Mouse (Mus musculus): ENCODE data around the gene Magix.

DNA sequence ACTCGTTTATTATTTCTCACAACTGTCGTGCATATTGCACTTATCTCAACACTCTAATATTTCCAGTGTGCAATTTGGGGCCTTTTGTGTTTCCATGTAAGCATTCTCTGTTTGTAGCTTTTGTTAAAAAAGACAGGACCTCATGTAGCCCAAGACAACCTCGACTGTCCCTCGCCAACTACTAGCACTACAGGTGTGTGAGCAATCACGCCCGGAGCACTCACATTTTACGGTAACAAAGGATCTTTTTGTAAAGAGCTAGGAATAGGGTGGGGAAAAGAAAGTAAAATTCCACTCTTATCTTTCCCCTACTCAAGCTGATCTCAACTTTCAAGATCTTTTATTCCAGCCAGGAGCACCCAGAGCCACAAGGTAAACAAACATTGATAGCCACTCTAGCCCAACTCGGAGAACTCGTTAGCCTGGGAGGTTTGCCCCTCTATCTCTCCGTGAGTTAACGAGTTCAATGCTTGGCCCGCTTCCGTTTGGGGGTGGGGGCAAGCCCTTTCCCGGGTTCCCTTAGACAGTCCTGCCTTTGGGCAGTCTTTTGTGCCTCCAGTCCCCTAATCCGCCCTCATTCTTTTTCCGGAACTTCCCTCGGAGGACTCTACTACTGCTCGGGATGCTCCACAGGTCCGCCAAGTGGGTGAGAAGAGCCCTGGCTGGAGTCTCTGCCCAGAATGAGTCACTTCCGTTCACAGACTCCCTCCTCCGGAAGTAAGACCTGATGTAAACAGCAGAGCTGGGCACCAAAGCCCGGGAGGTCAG lies 40.6 kb upstream of the Magix start, which contains the start of gene Gm45208:
- TF ChIP-seq POLR2A (IDR thresholded peaks at IDR 0.05; ENCODE audit: low read depth, low read length) (no peak), CTCF (conservative IDR thresholded peaks at IDR 0.05; ENCODE audit: insufficient read depth, insufficient read length, low read depth, low read length) (no peak)
